Mouse (Mus musculus): ENCODE measurements around the gene Mast4. TPM values are rescaled to one million over a fixed set of nuclear protein-coding genes. Genes with fewer than 3 reads are reported as not detected.

Gene Mast4
- total RNA-seq, 1 experiment from 2014 or later = 18.8 TPM

- ATAC-seq (replicated peaks in 1 of 2; ENCODE audit: insufficient read depth in 1 of 2, low FRiP score in 2 of 2, low TSS enrichment in 1 of 2, low read depth in 1 of 2, poor library complexity in 2 of 2, severe bottlenecking in 2 of 2) = no peak
These were observed 519.1 kb downstream of the Mast4 start for GRCm38 (mm10) chr13:102815158-102815557.

- ATAC-seq (replicated peaks in 1 of 2; ENCODE audit: insufficient read depth in 1 of 2, low FRiP score in 2 of 2, low TSS enrichment in 1 of 2, low read depth in 1 of 2, poor library complexity in 2 of 2, severe bottlenecking in 2 of 2) = no peak
These were observed 523.0 kb downstream of the Mast4 start for GRCm38 (mm10) chr13:102811129-102811832.

GRCm38 (mm10) chr13:102806652-102807051 is 527.6 kb downstream of the Mast4 start:
- no peak for ATAC-seq (replicated peaks in 1 of 2; ENCODE audit: insufficient read depth in 1 of 2, low FRiP score in 2 of 2, low TSS enrichment in 1 of 2, low read depth in 1 of 2, poor library complexity in 2 of 2, severe bottlenecking in 2 of 2)

GRCm38 (mm10) chr13:102805190-102805589 is 529.1 kb downstream of the Mast4 start:
- no peak for ATAC-seq (replicated peaks in 1 of 2; ENCODE audit: insufficient read depth in 1 of 2, low FRiP score in 2 of 2, low TSS enrichment in 1 of 2, low read depth in 1 of 2, poor library complexity in 2 of 2, severe bottlenecking in 2 of 2)

- ATAC-seq (replicated peaks in 1 of 2; ENCODE audit: insufficient read depth in 1 of 2, low FRiP score in 2 of 2, low TSS enrichment in 1 of 2, low read depth in 1 of 2, poor library complexity in 2 of 2, severe bottlenecking in 2 of 2) = no peak
These were observed 531.1 kb downstream of the Mast4 start for GRCm38 (mm10) chr13:102803206-102803605.

DNA sequence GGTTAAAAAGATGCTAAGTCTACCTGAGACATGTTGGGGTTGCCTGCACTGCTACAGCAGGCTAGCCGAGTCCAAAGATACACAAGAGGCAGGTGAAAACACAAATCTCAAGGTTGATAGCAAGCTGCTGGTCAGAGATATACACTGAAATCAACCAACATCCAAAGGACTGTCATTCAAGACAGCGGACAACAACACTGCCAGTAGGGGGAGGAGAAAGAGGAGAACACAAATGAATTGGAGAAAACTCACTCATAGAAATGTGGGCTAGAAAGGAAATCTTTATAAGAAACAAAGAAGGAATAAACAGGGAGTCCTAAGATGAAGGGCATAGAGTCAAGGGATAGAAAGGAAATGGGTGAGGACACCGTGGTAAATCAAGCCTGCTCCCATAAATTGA is 542.1 kb downstream of the Mast4 start:
- no peak for ATAC-seq (replicated peaks in 1 of 2; ENCODE audit: insufficient read depth in 1 of 2, low FRiP score in 2 of 2, low TSS enrichment in 1 of 2, low read depth in 1 of 2, poor library complexity in 2 of 2, severe bottlenecking in 2 of 2)

DNA sequence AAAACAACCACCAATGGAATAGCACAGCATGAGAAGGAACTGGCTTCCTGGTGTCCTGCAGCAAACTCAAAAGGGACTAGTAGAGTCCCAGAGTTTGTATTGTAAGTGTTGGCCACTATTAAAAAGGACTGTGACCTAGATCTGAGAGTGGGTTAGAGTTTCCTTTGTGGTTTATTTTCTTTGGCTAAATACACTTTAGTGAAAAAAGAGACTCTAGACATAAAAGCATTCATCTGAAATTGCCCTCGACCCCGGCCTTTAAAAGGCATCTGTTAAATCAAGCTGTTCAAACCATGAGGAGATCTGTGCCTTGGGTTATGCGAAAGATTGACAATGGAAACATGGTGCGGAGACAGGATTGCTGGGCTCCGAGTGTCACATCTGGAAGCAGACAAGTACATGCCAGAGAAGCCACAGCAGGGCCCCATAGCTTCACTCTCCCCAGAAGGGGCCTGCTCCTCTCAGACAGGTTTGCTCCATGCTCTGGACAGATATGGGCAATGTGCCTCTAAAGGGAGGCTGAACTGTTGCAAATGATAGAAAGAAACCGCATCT is 543.6 kb downstream of the Mast4 start:
- ATAC-seq (replicated peaks in 1 of 2; ENCODE audit: insufficient read depth in 1 of 2, low FRiP score in 2 of 2, low TSS enrichment in 1 of 2, low read depth in 1 of 2, poor library complexity in 2 of 2, severe bottlenecking in 2 of 2) = no peak

- no peak for ATAC-seq (replicated peaks in 1 of 2; ENCODE audit: insufficient read depth in 1 of 2, low FRiP score in 2 of 2, low TSS enrichment in 1 of 2, low read depth in 1 of 2, poor library complexity in 2 of 2, severe bottlenecking in 2 of 2)
These were observed 547.5 kb downstream of the Mast4 start for GRCm38 (mm10) chr13:102786666-102787230.

DNA sequence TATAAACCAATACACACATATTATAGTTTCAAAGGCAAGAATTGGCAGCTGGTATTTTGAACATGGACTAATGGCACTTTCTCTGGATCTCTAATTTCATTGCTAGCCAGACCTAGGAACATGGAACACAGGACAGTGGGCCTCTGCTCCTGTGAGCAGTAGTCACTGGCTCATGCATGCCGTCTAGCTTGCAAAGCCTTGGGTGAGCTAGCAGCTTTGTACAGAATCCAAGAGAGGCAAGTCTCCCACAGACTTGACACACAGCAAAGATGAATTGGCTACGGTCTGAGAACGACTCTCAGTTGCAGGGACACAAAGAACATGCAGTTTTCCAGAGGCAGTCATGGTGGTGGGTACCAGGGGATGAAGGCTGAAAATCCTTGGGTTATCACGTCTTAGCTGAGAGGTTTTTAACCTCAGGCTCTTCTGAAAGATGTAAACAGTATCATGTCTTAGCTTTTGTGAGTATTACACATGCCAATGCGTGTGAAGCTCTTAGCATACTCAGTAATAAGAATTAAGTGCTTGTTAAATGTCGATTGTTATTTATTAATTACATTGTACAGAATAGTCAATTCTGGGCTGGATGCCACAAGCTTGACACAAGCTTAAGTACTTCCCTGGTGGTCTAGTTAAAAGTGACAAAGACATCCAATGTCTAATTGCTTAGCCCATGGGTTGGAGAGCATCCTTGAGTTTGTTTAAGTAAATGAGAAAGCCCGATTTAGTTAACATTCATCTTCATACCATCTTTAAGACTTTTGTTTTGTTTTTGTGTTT is 550.6 kb downstream of the Mast4 start:
- no peak for ATAC-seq (replicated peaks in 1 of 2; ENCODE audit: insufficient read depth in 1 of 2, low FRiP score in 2 of 2, low TSS enrichment in 1 of 2, low read depth in 1 of 2, poor library complexity in 2 of 2, severe bottlenecking in 2 of 2)

DNA sequence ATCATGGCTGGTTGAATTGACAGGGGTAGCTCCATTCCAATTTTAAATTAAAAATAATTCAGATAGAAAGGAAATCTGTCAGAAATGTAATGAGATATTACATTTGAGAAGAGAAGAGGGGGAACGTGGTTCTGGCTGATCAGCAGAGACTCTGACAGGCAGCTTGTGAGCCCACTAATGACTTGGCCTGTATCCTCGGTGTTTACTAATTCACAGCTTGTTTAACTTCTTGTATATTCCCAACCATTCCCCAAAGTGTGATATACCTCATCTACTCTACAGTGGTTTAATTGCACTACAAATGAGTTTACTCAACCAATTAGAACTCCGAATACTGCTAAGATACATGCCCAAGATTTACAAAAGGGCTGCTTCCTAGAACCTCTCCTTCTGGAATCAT is 555.0 kb downstream of the Mast4 start:
- ATAC-seq (replicated peaks in 1 of 2; ENCODE audit: insufficient read depth in 1 of 2, low FRiP score in 2 of 2, low TSS enrichment in 1 of 2, low read depth in 1 of 2, poor library complexity in 2 of 2, severe bottlenecking in 2 of 2) = no peak

DNA sequence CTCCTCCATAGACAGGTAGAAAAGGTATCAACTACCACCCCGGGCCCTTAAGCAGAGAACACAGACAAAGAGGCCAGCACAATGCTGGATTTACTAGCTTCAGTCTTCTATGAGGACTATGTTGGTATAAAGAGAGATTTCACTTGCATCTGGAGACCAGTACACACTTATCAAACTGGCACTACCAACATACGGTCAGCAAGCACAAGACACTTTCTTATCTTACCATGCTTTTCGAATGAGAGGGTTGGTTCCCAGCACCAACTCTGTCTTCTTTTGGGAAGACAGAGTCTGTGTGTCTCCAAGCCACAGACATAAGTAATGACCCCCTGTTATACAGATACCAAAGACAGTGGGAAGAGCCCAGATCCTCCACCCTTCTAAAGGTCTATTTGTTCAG is 555.4 kb downstream of the Mast4 start:
- ATAC-seq (replicated peaks in 1 of 2; ENCODE audit: insufficient read depth in 1 of 2, low FRiP score in 2 of 2, low TSS enrichment in 1 of 2, low read depth in 1 of 2, poor library complexity in 2 of 2, severe bottlenecking in 2 of 2) = no peak

- ATAC-seq (replicated peaks in 1 of 2; ENCODE audit: insufficient read depth in 1 of 2, low FRiP score in 2 of 2, low TSS enrichment in 1 of 2, low read depth in 1 of 2, poor library complexity in 2 of 2, severe bottlenecking in 2 of 2) = no peak
These were observed 558.8 kb downstream of the Mast4 start for GRCm38 (mm10) chr13:102775506-102775905.

GRCm38 (mm10) chr13:102774786-102775201 is 559.5 kb downstream of the Mast4 start:
- no peak for ATAC-seq (replicated peaks in 1 of 2; ENCODE audit: insufficient read depth in 1 of 2, low FRiP score in 2 of 2, low TSS enrichment in 1 of 2, low read depth in 1 of 2, poor library complexity in 2 of 2, severe bottlenecking in 2 of 2)

DNA sequence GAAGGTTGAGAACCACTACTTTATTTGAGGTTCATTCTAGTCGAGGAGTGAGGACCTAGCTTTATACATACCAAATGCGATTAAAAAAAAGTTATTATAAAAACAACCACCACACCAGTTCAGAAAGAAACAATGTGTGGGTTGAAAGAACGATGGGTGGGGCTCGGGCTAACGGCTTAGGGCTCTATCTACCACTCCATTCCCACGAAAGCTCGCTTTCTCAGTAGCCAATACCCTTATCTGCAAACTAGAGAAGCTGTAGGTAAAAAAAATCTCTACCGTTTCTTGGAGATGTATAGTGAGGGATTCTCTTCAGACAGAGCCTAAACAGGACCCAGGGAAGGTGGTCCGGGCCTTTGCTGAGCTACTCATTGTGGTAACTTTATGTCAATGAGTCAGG is 561.1 kb downstream of the Mast4 start:
- no peak for ATAC-seq (replicated peaks in 1 of 2; ENCODE audit: insufficient read depth in 1 of 2, low FRiP score in 2 of 2, low TSS enrichment in 1 of 2, low read depth in 1 of 2, poor library complexity in 2 of 2, severe bottlenecking in 2 of 2)

DNA sequence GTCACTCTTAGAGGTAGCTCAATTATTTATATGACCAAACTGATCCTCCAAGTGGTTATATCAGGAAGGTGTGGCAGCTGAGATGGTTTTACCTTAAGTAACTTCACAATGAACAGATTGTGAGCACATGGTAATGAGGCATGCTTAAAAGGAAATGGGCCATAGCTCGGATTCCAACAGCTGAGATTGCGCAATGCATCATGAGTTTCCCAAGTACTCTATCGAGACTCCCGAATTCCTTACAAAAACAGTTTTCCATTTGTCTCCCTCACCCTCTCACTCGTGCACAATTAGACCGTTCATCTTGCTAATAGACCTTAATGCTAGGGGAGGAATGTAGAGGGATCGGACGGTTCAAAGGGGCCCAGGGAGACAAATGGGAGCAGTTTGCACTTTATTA is 564.1 kb downstream of the Mast4 start:
- no peak for ATAC-seq (replicated peaks in 1 of 2; ENCODE audit: insufficient read depth in 1 of 2, low FRiP score in 2 of 2, low TSS enrichment in 1 of 2, low read depth in 1 of 2, poor library complexity in 2 of 2, severe bottlenecking in 2 of 2)

- ATAC-seq (replicated peaks in 1 of 2; ENCODE audit: insufficient read depth in 1 of 2, low FRiP score in 2 of 2, low TSS enrichment in 1 of 2, low read depth in 1 of 2, poor library complexity in 2 of 2, severe bottlenecking in 2 of 2) = no peak
These were observed 565.8 kb downstream of the Mast4 start for GRCm38 (mm10) chr13:102768512-102768911.

DNA sequence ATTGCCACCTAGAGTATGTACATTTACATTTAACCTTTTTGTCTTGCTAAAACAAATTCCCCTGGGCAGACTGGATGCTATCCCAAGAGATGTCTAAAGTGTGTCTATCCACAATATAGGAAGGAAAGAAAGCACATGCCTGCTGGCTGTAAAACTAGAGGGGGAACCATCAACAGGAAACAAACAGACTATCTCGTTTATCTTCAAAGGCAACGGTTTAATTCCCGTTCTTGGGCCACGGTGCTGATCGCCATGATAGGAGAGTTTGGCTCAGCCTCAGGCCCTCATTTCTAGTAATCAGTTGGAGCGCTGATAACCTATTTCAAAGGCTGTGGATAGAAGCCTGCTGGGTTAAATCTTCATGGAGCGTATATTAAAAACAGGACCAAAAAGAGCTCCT is 567.2 kb downstream of the Mast4 start:
- ATAC-seq (replicated peaks in 1 of 2; ENCODE audit: insufficient read depth in 1 of 2, low FRiP score in 2 of 2, low TSS enrichment in 1 of 2, low read depth in 1 of 2, poor library complexity in 2 of 2, severe bottlenecking in 2 of 2) = no peak

DNA sequence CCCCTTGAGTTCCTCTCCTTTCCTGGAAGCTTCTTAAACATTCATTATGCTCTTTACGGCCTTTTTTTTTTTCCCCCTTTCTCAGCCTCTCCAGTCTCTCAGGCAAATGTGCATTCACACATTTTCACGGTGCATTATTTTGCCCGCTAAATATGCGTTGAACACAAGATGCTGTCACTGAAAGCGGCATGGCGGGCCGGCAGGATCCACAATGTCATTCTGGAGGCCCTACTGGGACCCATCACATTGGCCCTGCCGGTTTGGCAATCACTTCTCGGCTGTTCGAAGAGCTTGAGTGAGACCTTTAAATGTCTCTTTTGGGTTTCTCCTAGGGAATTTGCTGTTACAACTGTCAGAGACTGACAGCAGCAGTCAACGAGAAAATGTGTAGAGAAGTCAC is 569.1 kb downstream of the Mast4 start:
- ATAC-seq (replicated peaks in 1 of 2; ENCODE audit: insufficient read depth in 1 of 2, low FRiP score in 2 of 2, low TSS enrichment in 1 of 2, low read depth in 1 of 2, poor library complexity in 2 of 2, severe bottlenecking in 2 of 2) = no peak

All from hematopoietic stem cell, adult 5-6 weeks (primary cell).